Mouse (Mus musculus): ENCODE measurements around the gene Vps35.

Gene Vps35

GRCm38 (mm10) chr8:85299434-85300077, at the start of gene Vps35, which contains the start of gene Orc6:
Vps35 (minus strand) TSS chr8:85299802.
Orc6 (plus strand) TSS chr8:85299632.
- DNase-seq (ENCODE audit: low spot score in 2 of 2), result peak; percentile 92 to 96

GRCm38 (mm10) chr8:85339871-85340573, 40.4 kb upstream of the Vps35 start:
- DNase-seq (ENCODE audit: low spot score in 2 of 2), result no peak

DNA sequence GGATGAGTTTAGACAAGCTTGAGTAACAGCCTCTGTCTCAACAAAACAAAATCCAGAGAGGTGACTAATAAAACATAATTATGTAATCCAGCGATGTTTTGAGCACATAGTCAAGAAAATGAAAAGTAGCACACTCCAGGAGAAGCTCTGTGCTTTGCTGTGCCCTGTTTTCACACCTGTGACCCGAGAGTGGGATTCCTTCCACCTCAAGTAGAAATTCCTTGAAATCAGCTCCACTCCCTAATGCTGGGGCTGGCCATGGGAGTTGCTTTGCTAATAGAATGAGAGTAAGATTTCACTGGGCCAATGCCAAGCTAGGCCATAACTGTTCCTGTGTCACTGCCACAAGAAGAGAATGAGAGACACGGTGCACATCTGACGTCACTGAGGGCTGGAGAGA, 38.1 kb upstream of the Vps35 start:
- no peak for DNase-seq (ENCODE audit: low spot score in 2 of 2)

- DNase-seq (ENCODE audit: low spot score in 2 of 2), result no peak
Measured at GRCm38 (mm10) chr8:85336211-85336933, 36.8 kb upstream of the Vps35 start.

GRCm38 (mm10) chr8:85335105-85335504, 35.5 kb upstream of the Vps35 start:
- no peak for DNase-seq (ENCODE audit: low spot score in 2 of 2)

DNA sequence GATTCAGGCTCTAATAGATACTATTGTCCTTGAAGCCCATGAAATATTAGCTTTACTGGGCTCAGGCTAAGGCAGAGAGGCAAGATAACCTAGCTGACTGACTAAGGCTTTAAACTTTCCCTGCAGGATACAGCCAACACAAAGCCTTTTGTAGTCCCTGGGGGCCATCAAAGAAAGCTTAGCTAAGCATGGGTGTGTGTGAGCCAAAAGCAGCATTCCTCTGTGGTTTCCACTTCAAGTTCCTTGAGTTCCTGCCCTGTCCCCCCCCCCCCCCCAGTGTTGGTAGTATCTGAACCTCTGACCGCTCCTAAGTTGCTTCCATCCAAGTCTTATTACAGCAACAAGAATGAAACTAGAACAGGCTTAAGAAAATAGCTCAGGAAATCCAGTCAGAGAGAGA, 29.9 kb upstream of the Vps35 start:
- DNase-seq (ENCODE audit: low spot score in 2 of 2), result no peak

DNA sequence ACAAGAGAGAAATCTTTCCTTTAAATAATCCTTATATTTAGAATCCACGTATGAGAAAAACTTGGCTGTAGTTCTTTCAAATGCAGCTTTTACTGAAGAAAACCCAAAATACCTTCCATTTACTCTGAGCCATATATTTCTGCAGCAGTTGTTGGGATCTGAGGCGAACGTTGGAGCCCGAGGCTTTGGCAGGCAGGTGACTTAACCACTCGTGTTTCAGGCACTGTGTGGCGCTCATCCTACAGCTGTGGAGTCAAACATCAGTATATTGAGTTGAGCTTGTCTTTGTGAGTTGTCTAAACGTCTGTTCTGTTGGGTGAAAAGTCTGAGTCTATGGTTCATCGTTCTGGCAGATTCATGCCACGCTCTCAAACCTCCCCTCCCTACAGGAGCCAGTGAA, 27.4 kb upstream of the Vps35 start:
- no peak for DNase-seq (ENCODE audit: low spot score in 2 of 2)

DNA sequence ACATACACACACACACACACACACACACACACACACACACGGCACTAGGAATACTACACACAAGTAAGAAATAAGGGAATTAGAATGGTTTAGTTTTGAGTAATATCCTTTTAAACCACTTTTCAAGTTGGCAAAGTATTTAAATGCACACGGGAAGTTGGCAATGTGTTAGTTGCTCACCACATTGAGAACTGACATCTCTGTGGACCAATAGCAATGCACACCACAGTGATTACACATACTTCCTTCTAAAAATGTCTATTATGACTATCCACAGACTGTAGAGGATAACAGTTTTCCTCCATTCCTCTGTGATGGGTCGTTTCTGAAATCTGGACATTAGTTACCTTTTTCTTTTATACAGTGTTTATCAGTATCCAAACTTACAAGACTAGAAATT, 23.5 kb upstream of the Vps35 start:
- DNase-seq (ENCODE audit: low spot score in 2 of 2), result no peak

GRCm38 (mm10) chr8:85321981-85322380, 22.4 kb upstream of the Vps35 start:
- DNase-seq (ENCODE audit: low spot score in 2 of 2), result peak in 1 of 2 experiments; percentile 21

DNA sequence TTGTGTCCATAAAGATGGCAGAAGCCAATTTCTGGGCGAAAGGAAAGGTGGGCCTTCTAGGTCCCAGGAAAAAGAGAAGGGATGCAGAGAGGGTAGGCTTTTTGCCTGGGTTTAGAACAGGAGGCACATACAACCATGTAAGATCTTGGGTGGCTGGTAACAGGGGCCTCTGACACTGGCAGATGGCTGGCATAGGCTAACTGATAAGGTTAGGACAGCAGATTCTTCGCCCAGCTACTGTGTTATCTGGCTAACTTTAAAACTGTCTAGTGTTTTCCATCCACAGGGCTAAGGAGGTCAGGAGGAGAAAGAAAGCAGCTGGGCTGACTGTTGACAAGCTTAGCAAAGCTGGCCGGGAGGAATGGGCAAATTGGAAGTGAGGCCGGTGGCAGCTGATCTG, 18.9 kb upstream of the Vps35 start:
- DNase-seq (ENCODE audit: low spot score in 2 of 2), result no peak

- no peak for DNase-seq (ENCODE audit: low spot score in 2 of 2)
Measured at GRCm38 (mm10) chr8:85313036-85313435, 13.4 kb upstream of the Vps35 start.

DNA sequence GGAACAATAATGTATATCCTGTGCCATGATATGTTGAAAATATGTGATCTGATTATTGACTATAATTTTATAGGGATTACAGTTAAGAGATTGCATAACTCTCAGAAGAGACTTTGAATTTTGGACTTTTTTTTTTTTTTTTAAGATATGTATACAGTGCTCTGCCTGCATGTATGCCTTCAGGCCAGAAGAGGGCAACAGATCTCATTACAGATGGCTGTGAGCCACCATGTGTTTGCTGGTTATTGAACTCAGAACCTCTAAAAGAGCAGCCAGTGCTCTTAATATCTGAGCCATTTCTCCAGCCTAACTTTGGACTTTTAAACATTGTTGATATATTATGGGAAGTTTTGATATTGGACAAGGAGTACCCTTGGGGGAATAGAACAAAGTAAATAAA, 12.1 kb upstream of the Vps35 start:
- no peak for DNase-seq (ENCODE audit: low spot score in 2 of 2)

DNA sequence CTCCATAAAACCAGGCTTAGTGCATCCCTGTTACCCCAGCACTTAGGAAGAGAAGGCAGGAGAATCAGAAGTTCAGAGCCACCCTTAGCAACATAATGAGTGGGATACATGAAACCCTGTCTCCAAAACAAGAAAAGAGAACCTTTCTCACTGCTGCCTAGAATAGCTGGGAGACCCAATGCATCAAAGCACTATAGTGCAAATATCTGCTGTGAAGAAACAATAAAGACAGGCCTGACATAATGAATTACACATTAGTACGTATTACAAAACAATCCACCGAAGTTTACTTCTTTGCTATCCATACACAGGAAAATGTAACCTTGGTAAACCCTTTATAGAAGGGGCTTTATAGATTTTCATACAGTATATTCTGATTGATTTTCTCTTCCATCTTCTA, 9.0 kb upstream of the Vps35 start:
- no peak for DNase-seq (ENCODE audit: low spot score in 2 of 2)

- no peak for DNase-seq (ENCODE audit: low spot score in 2 of 2)
Measured at GRCm38 (mm10) chr8:85303531-85303930, 3.9 kb upstream of the Vps35 start.

DNA sequence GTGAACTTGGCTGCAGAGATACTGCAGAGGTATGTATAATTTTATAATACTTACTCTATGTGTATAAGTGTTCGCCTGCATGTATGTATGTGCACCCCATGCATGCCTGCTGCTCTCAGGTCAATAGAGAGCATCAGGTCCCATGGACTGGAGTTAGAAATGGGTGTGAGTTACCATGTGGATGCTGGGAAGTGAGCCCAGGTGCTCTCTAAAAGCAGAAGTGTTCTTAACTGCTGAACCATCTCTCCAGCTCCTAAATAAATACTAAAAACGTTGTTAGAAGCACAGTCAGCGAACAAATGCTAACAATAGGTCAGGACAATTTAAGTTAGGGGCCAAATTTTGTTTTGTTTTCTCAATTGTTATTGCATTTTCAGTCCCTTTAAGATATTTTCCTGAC, 3.3 kb upstream of the Vps35 start:
- DNase-seq (ENCODE audit: low spot score in 2 of 2), result no peak

DNA sequence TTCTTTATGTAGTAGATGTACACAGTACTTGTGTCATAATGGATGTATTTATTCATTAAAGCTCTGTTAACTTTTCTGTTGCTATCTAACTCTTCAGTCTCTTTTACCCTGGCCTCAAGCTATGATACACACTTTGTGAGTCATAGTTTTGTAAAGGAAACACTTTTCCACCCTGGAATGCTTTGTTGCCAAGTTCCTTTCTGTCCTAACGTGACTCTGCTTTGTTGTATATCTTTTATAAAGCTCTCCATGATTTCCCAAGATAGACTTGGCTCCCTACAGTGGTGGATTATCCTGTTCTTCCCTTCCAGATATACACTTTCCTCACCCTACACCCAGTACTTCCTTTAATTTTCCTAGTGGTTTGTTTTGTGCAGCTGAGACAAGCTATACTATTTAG, 2.3 kb upstream of the Vps35 start:
- DNase-seq (ENCODE audit: low spot score in 2 of 2), result no peak

DNA sequence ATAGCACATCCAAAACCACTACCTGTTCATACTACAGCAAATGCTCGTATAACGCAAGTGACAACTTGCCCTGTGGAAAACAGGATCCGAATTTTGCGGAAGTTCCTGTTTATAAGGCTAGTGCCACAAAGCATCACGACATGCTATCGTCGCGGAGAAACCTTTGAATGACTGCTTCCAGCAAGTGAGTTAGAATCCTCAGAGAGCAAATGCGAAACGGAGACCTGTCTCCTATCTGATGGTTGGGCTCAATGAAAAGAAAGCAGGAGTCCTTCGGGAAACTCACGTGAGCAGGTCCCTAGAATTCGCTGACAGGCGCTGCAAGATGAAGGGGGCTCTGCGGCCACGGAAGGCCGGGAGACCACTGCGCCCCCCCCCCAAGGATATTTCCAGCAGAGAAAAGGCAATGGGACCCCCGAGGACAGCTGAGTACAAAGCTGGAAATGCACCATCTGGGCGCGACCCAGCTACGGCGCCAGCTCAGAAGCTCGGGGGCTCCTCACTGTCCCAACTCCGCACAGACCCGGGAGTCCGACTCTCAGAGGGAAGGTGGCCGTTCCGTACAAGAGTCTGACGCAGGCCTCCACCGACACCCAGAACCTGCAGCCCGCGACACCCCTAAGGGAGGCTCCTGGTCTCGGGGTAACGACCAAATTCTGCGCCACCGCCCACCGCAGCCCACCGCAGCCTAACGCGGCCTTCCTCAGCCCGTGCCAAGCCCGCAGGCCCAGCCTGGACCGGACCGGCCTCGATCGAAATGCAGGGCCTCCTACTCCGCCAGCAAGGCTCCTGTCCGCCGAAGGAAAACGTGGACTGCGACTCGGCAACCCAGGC, 785 bp downstream of the Vps35 start:
- DNase-seq (ENCODE audit: low spot score in 2 of 2), result no peak

DNA sequence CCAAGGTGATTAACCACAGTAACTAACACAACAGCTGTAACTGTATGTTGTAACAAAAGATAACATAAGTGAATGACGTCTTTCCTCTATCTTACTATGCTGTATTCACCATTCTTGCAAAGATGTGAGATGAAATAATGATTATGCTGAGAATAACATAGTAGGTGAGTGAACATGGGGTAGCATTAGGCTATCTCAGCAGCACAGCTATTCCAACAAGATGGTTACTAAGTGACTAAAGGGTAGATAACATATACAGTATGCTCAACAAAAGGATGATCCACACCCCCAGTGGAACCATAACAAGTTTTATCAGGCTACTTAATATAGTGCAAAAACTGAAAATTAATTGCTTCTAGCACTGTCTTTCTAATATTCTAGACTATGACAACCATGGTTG, 12.8 kb downstream of the Vps35 start:
- DNase-seq (ENCODE audit: low spot score in 2 of 2), result no peak

DNA sequence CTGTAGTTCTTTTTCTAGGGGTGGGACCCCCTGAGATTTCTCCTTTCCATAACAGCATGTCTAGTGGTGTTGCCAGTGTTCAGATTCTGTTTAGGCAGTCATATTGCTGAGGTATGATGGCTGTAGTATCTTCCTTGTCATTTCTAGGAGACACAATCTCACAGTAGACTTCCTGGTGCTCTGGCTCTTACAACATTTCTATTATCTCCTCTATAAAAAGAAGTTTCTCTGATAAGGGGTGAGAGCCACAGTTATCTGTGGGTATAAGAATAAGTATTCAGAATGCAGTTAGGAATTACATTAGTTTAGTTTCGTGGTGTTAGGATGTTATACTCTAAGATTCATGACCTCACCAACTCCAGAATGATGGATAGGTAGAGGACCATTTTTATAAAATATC, 72.3 kb downstream of the Vps35 start:
- DNase-seq (ENCODE audit: low spot score in 2 of 2), result no peak

- DNase-seq (ENCODE audit: low spot score in 2 of 2), result no peak
Measured at GRCm38 (mm10) chr8:85225688-85226087, 73.9 kb downstream of the Vps35 start, which contains the start of gene Olfr371. Olfr371 (plus strand) TSS chr8:85225988.

- DNase-seq (ENCODE audit: low spot score in 2 of 2), result no peak
Measured at GRCm38 (mm10) chr8:85220992-85221391, 78.6 kb downstream of the Vps35 start.

DNA sequence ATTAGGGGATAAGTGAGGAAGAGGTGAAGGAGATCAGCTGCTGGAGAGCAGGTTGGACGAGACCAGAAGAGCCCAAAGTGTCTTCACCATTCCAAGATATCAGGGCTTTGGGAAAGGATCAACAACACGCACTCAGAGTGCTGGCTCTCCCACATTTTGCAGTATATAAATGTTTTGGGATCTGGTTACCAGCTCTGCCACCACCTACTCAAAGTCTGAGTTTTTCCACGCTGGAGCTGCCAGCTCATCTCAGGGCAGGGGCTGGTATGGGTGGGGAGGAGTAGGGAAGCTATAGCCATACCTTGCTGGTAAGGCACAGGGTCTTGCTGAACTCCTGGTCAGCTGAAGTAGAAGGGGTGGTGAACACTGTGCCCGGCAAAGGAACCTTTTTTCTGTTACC, 79.4 kb downstream of the Vps35 start:
- DNase-seq (ENCODE audit: low spot score in 2 of 2), result no peak
